Mouse (Mus musculus) lung, postnatal 0 days (tissue): Measurements from ENCODE around the gene Gclc. TPM values are rescaled to one million over a fixed set of nuclear protein-coding genes. Genes with fewer than 3 reads are reported as not detected.

ENCODE experiments used
- ATAC-seq: fragments of 200-750 bp; cut with Nextera tagmentation; 2 replicates; pipeline ENCODE4 v1.8.0; 2017; ENCODE audit warnings: moderate library complexity
- DNase-seq: peaks from one replicate; pipeline ENCODE4 v3.0.0-alpha.2; 2016; ENCODE audit warnings: low spot score
- H3K27ac ChIP-seq: fragments of 300-500 bp; sonication (generic); 2 replicates; pipeline ENCODE4 v1.5.1; 2014; ENCODE audit warnings: antibody characterized with exemption, mild to moderate bottlenecking, low read length, mixed read lengths
- H3K27me3 ChIP-seq: fragments of 300-500 bp; sonication (generic); replicated peaks from 2 replicates; pipeline ENCODE4 v1.6.1; 2014; ENCODE audit warnings: low read length, mixed read lengths; ENCODE audit not compliant: insufficient read depth
- H3K36me3 ChIP-seq: fragments of 300-500 bp; sonication (generic); 2 replicates; pipeline ENCODE4 v1.6.1; 2014; ENCODE audit warnings: low read length, mixed read lengths; ENCODE audit not compliant: insufficient read depth
- H3K4me1 ChIP-seq: fragments of 300-500 bp; sonication (generic); 2 replicates; pipeline ENCODE4 v1.6.1; 2014; ENCODE audit warnings: antibody characterized with exemption, low read depth, low read length, mixed read lengths; ENCODE audit not compliant: insufficient read depth
- H3K4me2 ChIP-seq: fragments of 300-500 bp; sonication (generic); replicated peaks from 2 replicates; pipeline ENCODE4 v1.6.1; 2014; ENCODE audit warnings: low read depth, mild to moderate bottlenecking, low read length, moderate library complexity, mixed read lengths
- H3K4me3 ChIP-seq: fragments of 300-500 bp; sonication (generic); 2 replicates; pipeline ENCODE4 v1.5.1; 2014; ENCODE audit warnings: low read depth, low read length
- H3K9ac ChIP-seq: fragments of 300-500 bp; sonication (generic); replicated peaks from 2 replicates; pipeline ENCODE4 v1.6.1; 2014; ENCODE audit warnings: low read depth, mild to moderate bottlenecking
- H3K9me3 ChIP-seq: fragments of 300-500 bp; sonication (generic); 2 replicates; pipeline ENCODE4 v1.6.1; 2016; ENCODE audit warnings: low read length, mixed read lengths
- CTCF ChIP-seq: IDR thresholded peaks from 2 replicates; pipeline ENCODE4 v1.5.1; 2016; ENCODE audit warnings: antibody characterized with exemption, mild to moderate bottlenecking
- EP300 ChIP-seq: IDR thresholded peaks from 2 replicates; pipeline ENCODE4 v1.6.1; 2016; ENCODE audit warnings: antibody characterized with exemption, mild to moderate bottlenecking, control low read depth
- WGBS: fragments of 180-500 bp; shearing (Covaris S2); extraction: QIAGEN DNeasy Blood & Tissue Kit; methylation state at CpG from one replicate; pipeline ENCODE4 v1.1.7; 2014; 5-methylcytosine and 5-hydroxymethylcytosine counted together
- polyA plus RNA-seq: library from polyadenylated mRNA; unstranded; fragments of >200 nt; fragmentation: Nextera tagmentation; extraction: Ambion mirVana; gene quantifications from 2 replicates; pipeline ENCODE4 v1.2.1, GENCODE M21; 2015

Gene Gclc
- polyA plus RNA-seq, 1 experiment from 2014 or later, result 40.8 TPM

GRCm38 (mm10) chr9:77713301-77713700 lies 41.0 kb upstream of the Gclc start:
- DNase-seq (no peak), ATAC-seq (no peak)
- Histone ChIP-seq H3K27ac (no peak overlapping the region), H3K36me3 (no peaks in the 10 kb centered on the region), H3K9me3 (no peaks in the 10 kb centered on the region), H3K4me2 (no peak overlapping the region), H3K4me3 (no peak overlapping the region), H3K9ac (no peak overlapping the region), H3K27me3 (no peaks in the 10 kb centered on the region), H3K4me1 (no peaks in the 10 kb centered on the region; the same call in 1 of the 2 replicates)
- no peak for TF ChIP-seq EP300
- no peak for TF ChIP-seq CTCF
- WGBS, result 68% methylated on average over 5 of the region's 5 CpGs

GRCm38 (mm10) chr9:77715262-77715661 lies 39.1 kb upstream of the Gclc start:
- Histone ChIP-seq H3K9ac (no peak overlapping the region), H3K27ac (no peak overlapping the region), H3K9me3 (no peaks in the 10 kb centered on the region), H3K36me3 (no peaks in the 10 kb centered on the region), H3K27me3 (no peaks in the 10 kb centered on the region), H3K4me2 (no peak overlapping the region), H3K4me3 (no peak overlapping the region), H3K4me1 (peaks cover 2% of the 10 kb centered on the region; the same call in 1 of the 2 replicates)
- DNase-seq, result no peak
- ATAC-seq, result no peak
- 88% methylated on average over 2 of the region's 2 CpGs for WGBS
- TF ChIP-seq CTCF (no peak), EP300 (no peak)

DNA sequence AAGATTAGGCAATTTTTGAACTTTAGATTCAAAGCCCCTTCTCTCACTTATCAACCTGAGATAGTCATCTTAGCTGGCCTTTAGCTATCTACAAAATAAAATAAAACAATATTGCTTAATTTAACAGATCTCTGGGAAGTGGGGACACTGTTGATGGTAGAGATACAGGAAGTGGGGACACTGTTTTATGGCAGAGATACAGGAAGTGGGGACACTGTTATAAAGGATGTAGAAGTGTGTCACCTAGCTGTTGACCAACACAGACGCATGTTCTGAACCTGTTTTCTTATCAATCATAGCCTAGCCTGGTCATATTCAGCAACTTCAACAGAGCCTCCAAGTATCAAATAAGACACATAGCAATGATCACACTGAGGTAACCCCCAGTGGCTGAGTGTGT lies 38.3 kb upstream of the Gclc start:
- Histone ChIP-seq H3K27ac (no peak overlapping the region), H3K4me1 (peaks cover 2% of the 10 kb centered on the region; the same call in 1 of the 2 replicates), H3K36me3 (no peaks in the 10 kb centered on the region), H3K4me3 (no peak overlapping the region), H3K9me3 (no peaks in the 10 kb centered on the region), H3K9ac (no peak overlapping the region), H3K4me2 (no peak overlapping the region), H3K27me3 (no peaks in the 10 kb centered on the region)
- DNase-seq, result no peak
- 72% methylated on average over 1 of the region's 1 CpGs for WGBS
- TF ChIP-seq EP300 (no peak), CTCF (no peak)
- ATAC-seq, result no peak

DNA sequence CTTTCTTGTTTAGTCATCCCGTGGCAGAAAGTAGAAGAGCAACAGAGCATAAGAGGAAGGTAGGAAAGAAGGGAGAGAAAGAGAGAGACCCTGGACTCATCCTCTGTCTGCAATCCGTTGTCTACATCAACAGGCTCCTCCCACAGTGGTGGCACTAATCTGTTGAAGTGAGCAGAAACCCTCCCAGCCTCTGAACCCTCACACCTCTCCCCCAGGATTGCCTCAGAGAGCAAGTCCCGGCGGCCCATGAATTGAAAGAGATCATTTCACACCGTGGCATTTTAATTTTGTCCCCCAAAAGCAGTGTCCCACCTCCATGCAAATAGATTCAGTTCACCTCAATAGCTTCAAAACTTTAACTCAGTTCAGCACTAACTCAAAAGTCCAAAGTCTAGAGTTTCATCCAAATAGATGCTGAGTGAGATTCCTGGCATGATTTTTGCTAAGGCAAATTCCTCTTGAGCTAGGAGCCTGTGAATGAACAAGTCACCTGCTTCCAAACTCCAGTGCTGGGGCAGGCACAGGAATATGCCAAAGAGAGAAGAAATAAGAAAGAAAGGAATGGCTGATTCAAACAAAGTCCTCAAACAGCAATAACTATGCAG lies 36.4 kb upstream of the Gclc start:
- TF ChIP-seq EP300, result no peak
- TF ChIP-seq CTCF, result no peak
- no peak overlapping the region for H3K4me2 ChIP-seq
- H3K4me1 ChIP-seq, result peaks cover 2% of the 10 kb centered on the region; the same call in 1 of the 2 replicates
- peak overlapping the region; percentile 40 for H3K27ac ChIP-seq
- H3K9me3 ChIP-seq, result no peaks in the 10 kb centered on the region
- ATAC-seq (no peak), DNase-seq (no peak)
- H3K36me3 ChIP-seq, result no peaks in the 10 kb centered on the region
- no peak overlapping the region for H3K4me3 ChIP-seq
- 44% methylated on average over 5 of the region's 5 CpGs for WGBS
- no peak overlapping the region for H3K9ac ChIP-seq
- no peaks in the 10 kb centered on the region for H3K27me3 ChIP-seq

GRCm38 (mm10) chr9:77718816-77719411 lies 35.4 kb upstream of the Gclc start:
- peak; percentile 33; the same call in 1 of the 2 replicates for ATAC-seq
- Histone ChIP-seq H3K27ac (peak overlapping the region; percentile 26; the same call in 1 of the 2 replicates), H3K4me1 (peaks cover 2% of the 10 kb centered on the region; the same call in 1 of the 2 replicates), H3K9ac (no peak overlapping the region), H3K4me2 (no peak overlapping the region), H3K27me3 (no peaks in the 10 kb centered on the region), H3K36me3 (no peaks in the 10 kb centered on the region), H3K9me3 (no peaks in the 10 kb centered on the region), H3K4me3 (no peak overlapping the region)
- 35% methylated on average over 8 of the region's 8 CpGs for WGBS
- TF ChIP-seq CTCF (no peak), EP300 (peak; percentile 59)
- DNase-seq, result peak; percentile 57

DNA sequence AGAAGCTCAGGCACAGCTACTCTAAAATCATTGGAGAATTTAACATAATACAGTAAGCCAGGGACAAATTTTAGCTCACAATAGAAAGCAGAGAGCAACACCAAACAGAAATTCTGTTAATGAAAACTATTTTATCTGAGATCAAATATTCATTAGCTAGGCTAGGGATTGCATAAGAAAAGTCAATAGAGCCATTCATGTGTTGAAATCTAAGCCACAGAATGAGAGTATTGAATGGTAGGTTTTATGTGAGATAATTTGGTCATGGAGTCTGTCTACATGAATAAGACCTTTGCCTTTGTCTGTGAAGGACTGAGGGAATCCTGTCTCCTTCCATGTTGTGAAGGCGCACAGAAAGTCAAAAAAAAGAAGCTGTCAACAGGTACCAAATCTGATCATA lies 34.7 kb upstream of the Gclc start:
- 0 out of 2 replicates have a peak overlapping the region, but pooled peaks have one; percentile 26 for H3K27ac ChIP-seq
- H3K27me3 ChIP-seq, result no peaks in the 10 kb centered on the region
- peak; percentile 21 for DNase-seq
- no peak overlapping the region for H3K4me2 ChIP-seq
- ATAC-seq, result no peak
- no peak overlapping the region for H3K9ac ChIP-seq
- H3K36me3 ChIP-seq, result no peaks in the 10 kb centered on the region
- no peak overlapping the region for H3K4me3 ChIP-seq
- TF ChIP-seq EP300, result no peak
- no peak for TF ChIP-seq CTCF
- 94% methylated on average over 1 of the region's 1 CpGs for WGBS
- peaks cover 2% of the 10 kb centered on the region; the same call in 1 of the 2 replicates for H3K4me1 ChIP-seq
- H3K9me3 ChIP-seq, result no peaks in the 10 kb centered on the region
